Mouse (Mus musculus) kidney, embryonic 16.5 days (tissue): ENCODE measurements around the gene Arnt2. TPM values are rescaled to one million over a fixed set of nuclear protein-coding genes. Genes with fewer than 3 reads are reported as not detected.

Experiments used
- ATAC-seq: fragments of 200-750 bp; cut with Nextera tagmentation; 2 replicates; pipeline ENCODE4 v1.8.0; 2017; ENCODE audit warnings: moderate TSS enrichment; ENCODE audit not compliant: low FRiP score, low TSS enrichment
- H3K27ac ChIP-seq: fragments of 300-500 bp; sonication (generic); 2 replicates; pipeline ENCODE4 v1.5.1; 2014; ENCODE audit warnings: low read length
- H3K27me3 ChIP-seq: fragments of 300-500 bp; sonication (generic); 2 replicates; pipeline ENCODE4 v1.6.1; 2014; ENCODE audit warnings: low read length, control low read depth, mixed read lengths; ENCODE audit not compliant: insufficient read depth
- H3K36me3 ChIP-seq: fragments of 300-500 bp; sonication (generic); 2 replicates; pipeline ENCODE4 v1.6.1; 2014; ENCODE audit warnings: low read length, control low read depth, mixed read lengths; ENCODE audit not compliant: insufficient read depth
- H3K4me1 ChIP-seq: fragments of 300-500 bp; sonication (generic); 2 replicates; pipeline ENCODE4 v1.6.1; 2014; ENCODE audit warnings: low read length, control low read depth, mixed read lengths; ENCODE audit not compliant: insufficient read depth
- H3K4me2 ChIP-seq: fragments of 300-500 bp; sonication (generic); replicated peaks from 2 replicates; pipeline ENCODE4 v1.6.1; 2014; ENCODE audit warnings: low read depth, low read length
- H3K4me3 ChIP-seq: fragments of 300-500 bp; sonication (generic); 2 replicates; pipeline ENCODE4 v1.5.1; 2014; ENCODE audit warnings: mild to moderate bottlenecking, low read length
- H3K9ac ChIP-seq: fragments of 300-500 bp; sonication (generic); replicated peaks from 2 replicates; pipeline ENCODE4 v1.6.1; 2014; ENCODE audit warnings: low read length
- H3K9me3 ChIP-seq: fragments of 300-500 bp; sonication (generic); 2 replicates; pipeline ENCODE4 v1.6.1; 2016; ENCODE audit warnings: low read length, control low read depth
- WGBS: fragments of 180-500 bp; shearing (Covaris S2); extraction: QIAGEN DNeasy Blood & Tissue Kit; methylation state at CpG from one replicate; pipeline ENCODE4 v1.1.7; 2014; 5-methylcytosine and 5-hydroxymethylcytosine counted together
- polyA plus RNA-seq: library from polyadenylated mRNA; unstranded; fragments of >200 nt; fragmentation: Nextera tagmentation; extraction: Ambion mirVana; gene quantifications from 2 replicates; pipeline ENCODE4 v1.2.1, GENCODE M21; 2015

Arnt2 gene
- polyA plus RNA-seq, 1 experiment from 2014 or later: 10.8 TPM

- no peak for ATAC-seq
- no peak overlapping the region for H3K27ac ChIP-seq
- H3K4me1 ChIP-seq: no peaks in the 10 kb centered on the region
- H3K4me3 ChIP-seq: no peak overlapping the region
- no peak overlapping the region for H3K4me2 ChIP-seq
- no peaks in the 10 kb centered on the region for H3K36me3 ChIP-seq
- WGBS: 78% methylated on average over 3 of the region's 3 CpGs
- no peak overlapping the region for H3K9ac ChIP-seq
- H3K27me3 ChIP-seq: no peaks in the 10 kb centered on the region
- H3K9me3 ChIP-seq: no peaks in the 10 kb centered on the region
Measured at GRCm38 (mm10) chr7:84203981-84204380, 206.0 kb downstream of the Arnt2 start.

- Histone ChIP-seq H3K27me3 (no peaks in the 10 kb centered on the region), H3K4me1 (no peaks in the 10 kb centered on the region), H3K4me3 (no peak overlapping the region), H3K9me3 (no peaks in the 10 kb centered on the region), H3K9ac (no peak overlapping the region), H3K4me2 (no peak overlapping the region), H3K27ac (no peak overlapping the region), H3K36me3 (no peaks in the 10 kb centered on the region)
- WGBS: 84% methylated on average over 13 of the region's 13 CpGs
- ATAC-seq: no peak
Measured at GRCm38 (mm10) chr7:84201151-84202068, 208.6 kb downstream of the Arnt2 start.

DNA sequence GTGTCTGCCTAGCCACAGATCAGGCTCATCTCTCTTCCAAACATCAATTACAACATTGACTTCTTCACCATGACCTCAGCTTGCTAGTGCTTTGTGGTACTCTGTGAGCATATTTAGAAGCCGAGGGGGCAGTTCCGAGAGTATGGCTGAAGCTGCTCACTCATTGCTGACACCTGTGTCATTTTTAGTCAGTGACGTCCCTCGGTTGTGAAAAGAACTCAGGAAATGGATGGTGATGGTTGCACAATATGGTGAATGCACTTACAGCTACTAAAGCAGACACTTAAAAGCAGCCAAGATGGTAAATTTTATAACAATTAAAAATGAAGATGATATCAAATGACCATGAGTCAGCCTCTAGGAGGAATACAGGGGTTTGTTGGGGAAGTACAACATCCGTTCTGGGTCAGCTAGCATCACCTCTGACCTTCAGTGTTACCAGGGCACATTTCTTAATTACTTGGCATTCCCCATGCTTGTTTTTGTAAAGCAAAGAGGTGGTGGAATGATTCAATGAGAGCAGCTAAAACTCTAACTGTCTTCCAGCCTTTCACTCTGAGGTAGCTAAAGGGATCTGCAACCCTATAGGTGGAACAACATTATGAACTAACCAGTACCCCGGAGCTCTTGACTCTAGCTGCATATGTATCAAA, 212.6 kb downstream of the Arnt2 start:
- no peak overlapping the region for H3K4me3 ChIP-seq
- no peak for ATAC-seq
- H3K9me3 ChIP-seq: no peaks in the 10 kb centered on the region
- no peak overlapping the region for H3K4me2 ChIP-seq
- H3K27ac ChIP-seq: no peak overlapping the region
- no peaks in the 10 kb centered on the region for H3K27me3 ChIP-seq
- no peak overlapping the region for H3K9ac ChIP-seq
- 67% methylated on average over 6 of the region's 6 CpGs for WGBS
- H3K4me1 ChIP-seq: no peaks in the 10 kb centered on the region
- no peaks in the 10 kb centered on the region for H3K36me3 ChIP-seq

Other genes with a start within 250 kb of the Arnt2 start
- gene Gm2115, start 118.8 kb upstream of the Arnt2 start, polyA plus RNA-seq: 0.22 and 0.31 TPM in 2 replicates
- 14.9 and 17.7 TPM in 2 replicates for gene Fah, start 196.5 kb upstream of the Arnt2 start, polyA plus RNA-seq